26 mouse cellular contexts compared by ENCODE assay signal in the genomic region with DNA sequence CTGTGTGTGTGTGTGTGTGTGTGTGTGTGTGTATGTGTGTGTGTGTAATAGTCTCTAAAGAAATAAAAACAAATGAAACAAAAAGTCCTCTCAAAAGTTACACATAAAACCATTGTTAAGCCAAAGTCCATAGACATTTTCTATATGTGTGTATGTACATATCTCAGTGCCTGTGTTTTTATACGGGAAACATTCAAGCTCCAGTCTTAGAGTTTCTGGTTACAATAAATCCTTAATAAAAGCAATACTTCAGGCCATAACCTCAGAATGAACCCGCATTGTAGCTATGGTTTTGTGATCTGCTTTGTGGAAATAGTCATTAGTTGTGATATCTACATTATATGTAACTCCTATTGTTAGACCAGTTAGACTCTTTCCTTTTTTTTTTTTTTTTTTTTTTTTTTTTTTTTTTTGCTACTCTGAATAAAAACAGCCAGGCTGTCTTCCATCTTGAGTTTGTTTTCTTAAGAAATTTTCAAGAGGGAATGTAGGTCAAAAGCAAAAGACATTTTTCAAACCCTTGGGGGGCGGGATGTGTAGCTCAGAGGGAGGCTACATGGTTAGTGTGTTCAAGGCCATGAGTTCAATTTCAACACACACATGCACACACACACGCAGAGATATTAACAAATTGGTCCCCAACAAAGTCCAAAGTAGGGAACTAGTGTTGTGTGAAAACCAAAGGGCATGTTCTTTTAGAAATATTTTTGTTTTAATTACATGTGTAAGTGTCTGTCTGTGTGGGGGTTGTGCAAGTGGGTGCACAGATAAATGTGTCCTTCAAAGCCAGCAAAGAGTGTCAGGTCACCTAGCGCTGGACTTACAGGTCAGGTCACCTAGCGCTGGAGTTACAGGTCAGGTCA. TPM values are rescaled to one million over a fixed set of nuclear protein-coding genes. Genes with fewer than 3 reads are reported as not detected.
A peak's percentile ranks its signal among the peaks of the same experiment; 100 is the strongest.
DNase-seq lines count a peak whose midpoint lies in the region; ATAC-seq and TF ChIP-seq lines count a peak whose summit lies in the region.
"Had no signal": no experiment of that assay in that cellular context is flagged by ENCODE, and none has a peak within 500 bp of the region (broad histone marks: within the 10 kb centered on the region; RNA-seq: fewer than 3 reads in every experiment).

No protein-coding gene starts in this region.

- ATAC-seq in intestine, embryonic 14.5 days (replicated peaks; ENCODE audit: low FRiP score, low TSS enrichment, low read depth), result no peak
- ATAC-seq in intestine, embryonic 16.5 days, result no peak
- ATAC-seq in limb, embryonic 12.5 days (ENCODE audit: insufficient number of reproducible peaks, insufficient read depth, low FRiP score, low TSS enrichment, low read depth), result no peak
- ATAC-seq in limb, embryonic 14.5 days (ENCODE audit: low FRiP score, low read depth), result no peak
- ATAC-seq: activated CD4-positive, CD25-positive, alpha-beta regulatory T cell, adult 4 months; forebrain, embryonic 15.5 days; hindbrain, postnatal 0 days had no signal

- no peak for TF ChIP-seq RAD21 in MEL (IDR thresholded peaks at IDR 0.05; ENCODE audit: low read depth, low read length)

- 71% methylated on average over 6 of the region's 6 CpGs for WGBS in intestine, embryonic 14.5 days
- WGBS in intestine, embryonic 16.5 days, result 75% methylated on average over 6 of the region's 6 CpGs
- WGBS in limb, embryonic 12.5 days, result 85% methylated on average over 6 of the region's 6 CpGs
- 88% methylated on average over 6 of the region's 6 CpGs for WGBS in limb, embryonic 10.5 days
- 74% methylated on average over 6 of the region's 6 CpGs for WGBS in limb, embryonic 14.5 days

- H3K9ac ChIP-seq in intestine, embryonic 14.5 days (ENCODE audit: low read length), result no peak overlapping the region
- H3K9ac ChIP-seq in intestine, embryonic 16.5 days (ENCODE audit: low read depth, low read length), result no peak overlapping the region
- H3K9ac ChIP-seq in limb, embryonic 12.5 days (replicated peaks), result no peak overlapping the region
- H3K9ac ChIP-seq in MEL (ENCODE audit: control insufficient read depth, low read depth, low read length, poor library complexity, severe bottlenecking), result no peak overlapping the region
- H3K9ac ChIP-seq in limb, embryonic 14.5 days (ENCODE audit: low read depth, low read length, severe bottlenecking), result no peak overlapping the region
- H3K9ac ChIP-seq: forebrain, embryonic 15.5 days; limb, embryonic 13.5 days; midbrain, embryonic 12.5 days had no signal

- H3K4me3 ChIP-seq in intestine, embryonic 14.5 days (ENCODE audit: low read depth, low read length), result no peak overlapping the region
- H3K4me3 ChIP-seq in intestine, embryonic 16.5 days (ENCODE audit: low read length), result no peak overlapping the region
- H3K4me3 ChIP-seq in limb, embryonic 12.5 days (replicated peaks), result no peak overlapping the region
- H3K4me3 ChIP-seq in limb, embryonic 10.5 days, result no peak overlapping the region
- H3K4me3 ChIP-seq in MEL (ENCODE audit: control insufficient read depth in 1 of 2, insufficient read depth in 1 of 2, low read depth in 2 of 2, low read length in 2 of 2), result no peak overlapping the region
- H3K4me3 ChIP-seq in limb, embryonic 14.5 days (replicated peaks; ENCODE audit: low read length), result no peak overlapping the region
- H3K4me3 ChIP-seq: forebrain, embryonic 15.5 days; heart, embryonic 10.5 days; limb, embryonic 13.5 days; midbrain, embryonic 12.5 days had no signal

- H3K4me2 ChIP-seq in intestine, embryonic 14.5 days (ENCODE audit: low read length), result no peak overlapping the region
- no peak overlapping the region for H3K4me2 ChIP-seq in intestine, embryonic 16.5 days (ENCODE audit: low read depth, low read length)
- H3K4me2 ChIP-seq in limb, embryonic 12.5 days, result no peak overlapping the region
- no peak overlapping the region for H3K4me2 ChIP-seq in limb, embryonic 14.5 days (replicated peaks; ENCODE audit: low read depth, low read length, severe bottlenecking)
- H3K4me2 ChIP-seq: forebrain, embryonic 15.5 days; limb, embryonic 13.5 days; midbrain, embryonic 12.5 days had no signal

- H3K27ac ChIP-seq in intestine, embryonic 14.5 days (ENCODE audit: low read depth), result 0 out of 2 replicates have a peak overlapping the region, but pooled peaks have one; percentile 5
- no peak overlapping the region for H3K27ac ChIP-seq in intestine, embryonic 16.5 days (ENCODE audit: low read length)
- 0 out of 2 replicates have a peak overlapping the region, but pooled peaks have one; percentile 45 for H3K27ac ChIP-seq in limb, embryonic 12.5 days
- no peak overlapping the region for H3K27ac ChIP-seq in limb, embryonic 10.5 days
- no peak overlapping the region for H3K27ac ChIP-seq in MEL (ENCODE audit: control insufficient read depth, low read depth, low read length)
- 0 out of 2 replicates have a peak overlapping the region, but pooled peaks have one; percentile 28 for H3K27ac ChIP-seq in limb, embryonic 14.5 days (replicated peaks; ENCODE audit: low read depth, low read length)
- H3K27ac ChIP-seq: forebrain, embryonic 15.5 days; heart, embryonic 10.5 days; hindbrain, postnatal 0 days; limb, embryonic 13.5 days; midbrain, embryonic 12.5 days; stomach, postnatal 0 days had no signal

- no peak for TF ChIP-seq CTCF in MEL (IDR thresholded peaks at IDR 0.05 in 2 of 3, conservative IDR thresholded peaks at IDR 0.05 in 1 of 3; ENCODE audit: control insufficient read depth in 1 of 3, insufficient read depth in 1 of 3, low read depth in 2 of 3, low read length in 3 of 3, poor library complexity in 1 of 3, severe bottlenecking in 1 of 3)

- H3K79me2 ChIP-seq in MEL (ENCODE audit: control insufficient read depth, insufficient read depth, low read length, poor library complexity), result no peaks in the 10 kb centered on the region

- TF ChIP-seq POLR2A in MEL (IDR thresholded peaks at IDR 0.05; ENCODE audit: control insufficient read depth in 1 of 2, insufficient read depth in 1 of 2, low read depth in 1 of 2, low read length in 2 of 2, poor library complexity in 1 of 2), result no peak
- no peak for TF ChIP-seq POLR2A in limb, embryonic 14.5 days (IDR thresholded peaks at IDR 0.05; ENCODE audit: borderline replicate concordance, extremely low read depth, insufficient read depth, insufficient read length)

- H3K27me3 ChIP-seq in intestine, embryonic 14.5 days (replicated peaks; ENCODE audit: control insufficient read depth, insufficient read depth, low read length), result no peaks in the 10 kb centered on the region
- no peaks in the 10 kb centered on the region for H3K27me3 ChIP-seq in intestine, embryonic 16.5 days (replicated peaks; ENCODE audit: control insufficient read depth, insufficient read depth, low read length)
- no peaks in the 10 kb centered on the region for H3K27me3 ChIP-seq in limb, embryonic 12.5 days
- no peaks in the 10 kb centered on the region for H3K27me3 ChIP-seq in limb, embryonic 10.5 days (ENCODE audit: low read depth, poor library complexity, severe bottlenecking)
- peaks cover 3 to 7% of the 10 kb centered on the region in 2 experiments; a peak in 3 of 4 replicates for H3K27me3 ChIP-seq in MEL (ENCODE audit: control insufficient read depth in 1 of 2, insufficient read depth in 2 of 2, low read length in 2 of 2)
- no peaks in the 10 kb centered on the region for H3K27me3 ChIP-seq in limb, embryonic 14.5 days (ENCODE audit: control insufficient read depth, insufficient read depth, low read length)
- H3K27me3 ChIP-seq: forebrain, embryonic 15.5 days; limb, embryonic 13.5 days; midbrain, embryonic 12.5 days had no signal

- DNase-seq in intestine, embryonic 14.5 days (ENCODE audit: low spot score), result no peak
- no peak for DNase-seq in limb, embryonic 10.5 days (ENCODE audit: low spot score)
- no peak for DNase-seq in MEL (ENCODE audit: low read depth, low spot score)
- DNase-seq in limb, embryonic 14.5 days (ENCODE audit: low spot score), result peak; percentile 40
- no peak for DNase-seq in thymus, postnatal 0 days (ENCODE audit: low spot score)
- DNase-seq: adrenal gland, postnatal 10 days; cerebellum, adult 2 months; cerebellum, postnatal 36 days; embryo, embryonic 11 days; heart, postnatal 10 days; kidney, adult 18-20 months; lung, adult 2 months; lung, postnatal 14 days; thymus, postnatal 14 days had no signal

- no peaks in the 10 kb centered on the region for H3K9me3 ChIP-seq in intestine, embryonic 14.5 days (ENCODE audit: control insufficient read depth, low read length)
- H3K9me3 ChIP-seq in intestine, embryonic 16.5 days (ENCODE audit: control insufficient read depth, low read length), result no peaks in the 10 kb centered on the region
- H3K9me3 ChIP-seq in limb, embryonic 12.5 days, result no peaks in the 10 kb centered on the region
- H3K9me3 ChIP-seq in limb, embryonic 10.5 days (replicated peaks), result no peaks in the 10 kb centered on the region
- H3K9me3 ChIP-seq in MEL (replicated peaks; ENCODE audit: insufficient read depth, low read length), result no peaks in the 10 kb centered on the region
- H3K9me3 ChIP-seq in limb, embryonic 14.5 days (ENCODE audit: control insufficient read depth, low read length), result no peaks in the 10 kb centered on the region
- H3K9me3 ChIP-seq: forebrain, embryonic 15.5 days; G1E; heart, embryonic 10.5 days; limb, embryonic 13.5 days; midbrain, embryonic 12.5 days had no signal

- peaks cover 10% of the 10 kb centered on the region; the same call in 1 of the 2 replicates for H3K4me1 ChIP-seq in intestine, embryonic 14.5 days (replicated peaks; ENCODE audit: control insufficient read depth, insufficient read depth, low read length)
- 0 out of 2 replicates have a peak, but pooled peaks cover 2% of the 10 kb centered on the region for H3K4me1 ChIP-seq in intestine, embryonic 16.5 days (ENCODE audit: control insufficient read depth, insufficient read depth, low read length)
- peaks cover 21% of the 10 kb centered on the region for H3K4me1 ChIP-seq in limb, embryonic 12.5 days (replicated peaks)
- H3K4me1 ChIP-seq in limb, embryonic 10.5 days, result peaks cover 11% of the 10 kb centered on the region
- H3K4me1 ChIP-seq in MEL (ENCODE audit: control insufficient read depth in 1 of 2, insufficient read depth in 2 of 2, low read length in 2 of 2), result no peaks in the 10 kb centered on the region
- peaks cover 11% of the 10 kb centered on the region for H3K4me1 ChIP-seq in limb, embryonic 14.5 days (ENCODE audit: control insufficient read depth, insufficient read depth, low read length)
- H3K4me1 ChIP-seq: forebrain, embryonic 15.5 days; midbrain, embryonic 12.5 days had no signal

- TF ChIP-seq EP300 in MEL (IDR thresholded peaks at IDR 0.05; ENCODE audit: low read depth in 1 of 2, low read length in 2 of 2), result no peak

- H3K36me3 ChIP-seq in intestine, embryonic 14.5 days (ENCODE audit: control insufficient read depth, insufficient read depth, low read length), result no peaks in the 10 kb centered on the region
- H3K36me3 ChIP-seq in intestine, embryonic 16.5 days (ENCODE audit: control insufficient read depth, insufficient read depth, low read length), result no peaks in the 10 kb centered on the region
- no peaks in the 10 kb centered on the region for H3K36me3 ChIP-seq in limb, embryonic 12.5 days
- no peaks in the 10 kb centered on the region for H3K36me3 ChIP-seq in limb, embryonic 10.5 days
- no peaks in the 10 kb centered on the region for H3K36me3 ChIP-seq in MEL (ENCODE audit: control insufficient read depth in 1 of 2, insufficient read depth in 2 of 2, low read length in 2 of 2)
- no peaks in the 10 kb centered on the region for H3K36me3 ChIP-seq in limb, embryonic 14.5 days (ENCODE audit: control insufficient read depth, insufficient read depth, low read length)
- H3K36me3 ChIP-seq: forebrain, embryonic 15.5 days; G1E; heart, embryonic 10.5 days; limb, embryonic 13.5 days; midbrain, embryonic 12.5 days had no signal

RNA-seq across cellular contexts. Expression of a gene that starts 23.9 kb away (rescaled TPM):
- polyA plus RNA-seq in intestine, embryonic 14.5 days (2014; fragmentation: Nextera tagmentation; extraction: Ambion mirVana), result 4.1 and 4.6 TPM in 2 replicates
- polyA plus RNA-seq in intestine, embryonic 16.5 days (2015; fragmentation: Nextera tagmentation; extraction: Ambion mirVana), result 5.5 and 5.8 TPM in 2 replicates
- polyA plus RNA-seq in limb, embryonic 12.5 days (2016; fragmentation: Nextera tagmentation; extraction: Ambion mirVana), result 2.9 and 3.4 TPM in 2 replicates
- polyA plus RNA-seq in limb, embryonic 10.5 days (2016; fragmentation: Nextera tagmentation; extraction: Ambion mirVana), result 2.9 and 4.7 TPM in 2 replicates
- 3.9 and 6.8 TPM in 2 replicates for total RNA-seq in MEL (2012; rRNA removed)
- 1 to 10 TPM in 1 of 2 experiments, not detected in 1; 4.1 TPM for polyA plus RNA-seq in MEL (2012; ENCODE audit: insufficient read depth in 1 of 2, insufficient read length in 2 of 2, low read depth in 1 of 2, low replicate concordance in 2 of 2, missing spikeins in 1 of 2)
- polyA plus RNA-seq in limb, embryonic 14.5 days (2012; rRNA removed), result 4.8 and 5.5 TPM in 2 replicates
- polyA plus RNA-seq in limb, embryonic 14.5 days (2014; fragmentation: Nextera tagmentation; extraction: Ambion mirVana), result 4.2 and 4.7 TPM in 2 replicates
- 9.7 and 9.8 TPM in 2 replicates for polyA plus RNA-seq in thymus, postnatal 0 days (2015; fragmentation: Nextera tagmentation; extraction: Ambion mirVana)

RNA-seq across cellular contexts. Expression of a gene that starts 27.6 kb away (rescaled TPM):
- polyA plus RNA-seq in intestine, embryonic 14.5 days (2014; fragmentation: Nextera tagmentation; extraction: Ambion mirVana), result 21.3 and 24.6 TPM in 2 replicates
- polyA plus RNA-seq in intestine, embryonic 16.5 days (2015; fragmentation: Nextera tagmentation; extraction: Ambion mirVana), result 12.0 and 12.7 TPM in 2 replicates
- 15.6 TPM in 2 replicates for polyA plus RNA-seq in limb, embryonic 12.5 days (2016; fragmentation: Nextera tagmentation; extraction: Ambion mirVana)
- 10.8 and 14.4 TPM in 2 replicates for polyA plus RNA-seq in limb, embryonic 10.5 days (2016; fragmentation: Nextera tagmentation; extraction: Ambion mirVana)
- total RNA-seq in MEL (2012; rRNA removed), result 0.12 and 0.16 TPM in 2 replicates
- polyA plus RNA-seq in MEL (2012; ENCODE audit: insufficient read depth in 1 of 2, insufficient read length in 2 of 2, low read depth in 1 of 2, low replicate concordance in 2 of 2, missing spikeins in 1 of 2), result under 1 TPM in 1 of 2 experiments, not detected in 1; 0.19 TPM
- polyA plus RNA-seq in limb, embryonic 14.5 days (2012; rRNA removed), result 29.3 and 34.0 TPM in 2 replicates
- polyA plus RNA-seq in limb, embryonic 14.5 days (2014; fragmentation: Nextera tagmentation; extraction: Ambion mirVana), result 13.3 and 14.3 TPM in 2 replicates
- 6.5 and 6.7 TPM in 2 replicates for polyA plus RNA-seq in thymus, postnatal 0 days (2015; fragmentation: Nextera tagmentation; extraction: Ambion mirVana)
- polyA plus RNA-seq: G1E had no signal

RNA-seq across cellular contexts. Expression of a gene that starts 48.1 kb away (rescaled TPM):
- 0.09 and 0.24 TPM in 2 replicates for polyA plus RNA-seq in intestine, embryonic 14.5 days (2014; fragmentation: Nextera tagmentation; extraction: Ambion mirVana)
- 0.06 and 0.09 TPM in 2 replicates for polyA plus RNA-seq in intestine, embryonic 16.5 days (2015; fragmentation: Nextera tagmentation; extraction: Ambion mirVana)
- 0.31 and 0.41 TPM in 2 replicates for polyA plus RNA-seq in limb, embryonic 12.5 days (2016; fragmentation: Nextera tagmentation; extraction: Ambion mirVana)
- polyA plus RNA-seq in limb, embryonic 10.5 days (2016; fragmentation: Nextera tagmentation; extraction: Ambion mirVana), result 0.11 and 0.16 TPM in 2 replicates
- total RNA-seq in MEL (2012; rRNA removed), result not detected in 2 replicates
- not detected for polyA plus RNA-seq in MEL (2012; ENCODE audit: insufficient read depth in 1 of 2, insufficient read length in 2 of 2, low read depth in 1 of 2, low replicate concordance in 2 of 2, missing spikeins in 1 of 2)
- 0.54 and 0.64 TPM in 2 replicates for polyA plus RNA-seq in limb, embryonic 14.5 days (2012; rRNA removed)
- polyA plus RNA-seq in limb, embryonic 14.5 days (2014; fragmentation: Nextera tagmentation; extraction: Ambion mirVana), result 0.25 and 0.45 TPM in 2 replicates
- 0.19 and 0.26 TPM in 2 replicates for polyA plus RNA-seq in thymus, postnatal 0 days (2015; fragmentation: Nextera tagmentation; extraction: Ambion mirVana)
- total RNA-seq: gastrocnemius, adult 8-10 months; hindbrain, postnatal 0 days; megakaryocyte progenitor cell, adult 5-6 weeks had no signal
- polyA plus RNA-seq: activated CD4-positive, CD25-positive, alpha-beta regulatory T cell, adult 4 months; G1E had no signal

Comparison
In these comparisons a context has a peak if more than half of its experiments do, and no peak if none do; other contexts are left out.
1. H3K27ac ChIP-seq: peak in intestine, embryonic 14.5 days (single experiment), limb, embryonic 12.5 days (single experiment) and limb, embryonic 14.5 days (single experiment); none in intestine, embryonic 16.5 days (single experiment), limb, embryonic 10.5 days (single experiment) and MEL (single experiment).